Mouse (Mus musculus): ENCODE measurements around the gene Eif3l.

- no peak for TF ChIP-seq CTCF (IDR thresholded peaks at IDR 0.05; ENCODE audit: low read depth)
- TF ChIP-seq EP300 (IDR thresholded peaks at IDR 0.05; ENCODE audit: low read depth): no peak
Measured at GRCm38 (mm10) chr15:79028237-79028738, 46.7 kb upstream of the Eif3l start, which contains the start of gene H1f0.

Data from liver, embryonic 14.5 days (tissue).